Mouse (Mus musculus): ENCODE measurements around the gene Eif4enif1.
"Not testable (repeated sequence)": the region's sequence is repeated elsewhere in the genome, so short reads cannot be mapped to it uniquely, and the experiment has no call there.

Gene Eif4enif1

GRCm38 (mm10) chr11:3181250-3181649 lies 20.9 kb upstream of the Eif4enif1 start:
- not testable (repeated sequence) for DNase-seq (ENCODE audit: low spot score)

DNA sequence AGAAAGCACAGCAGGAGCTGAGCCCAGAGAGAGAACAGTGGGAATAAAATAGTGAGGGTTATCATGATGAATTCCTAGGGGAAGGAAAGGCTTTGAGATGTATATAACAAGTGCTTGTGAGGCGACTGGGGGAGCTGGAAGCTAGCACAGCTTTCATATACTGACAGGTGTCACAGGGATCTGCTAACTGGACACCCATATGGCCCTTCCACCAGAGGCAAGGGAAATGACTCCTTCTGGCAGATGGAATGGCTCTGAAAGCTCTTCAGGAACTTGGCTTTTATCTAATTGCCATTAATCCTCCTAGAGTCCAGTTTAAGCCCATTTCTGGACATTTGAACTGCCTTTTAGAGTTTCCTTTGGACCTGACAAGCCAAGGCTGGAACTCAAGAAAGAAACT lies 20.2 kb upstream of the Eif4enif1 start:
- DNase-seq (ENCODE audit: low spot score), result not testable (repeated sequence)

GRCm38 (mm10) chr11:3182707-3183106 lies 19.5 kb upstream of the Eif4enif1 start:
- not testable (repeated sequence) for DNase-seq (ENCODE audit: low spot score)

- no peak for DNase-seq (ENCODE audit: low spot score)
Observed at GRCm38 (mm10) chr11:3193363-3193762, 8.8 kb upstream of the Eif4enif1 start, which contains the start of gene Sfi1. Gene Sfi1 (minus strand): TSS chr11:3193463.

GRCm38 (mm10) chr11:3200636-3201035 lies 1.6 kb upstream of the Eif4enif1 start:
- DNase-seq (ENCODE audit: low spot score), result not testable (repeated sequence)

GRCm38 (mm10) chr11:3201326-3202230 lies 614 bp upstream of the Eif4enif1 start:
- no peak for DNase-seq (ENCODE audit: low spot score)

DNA sequence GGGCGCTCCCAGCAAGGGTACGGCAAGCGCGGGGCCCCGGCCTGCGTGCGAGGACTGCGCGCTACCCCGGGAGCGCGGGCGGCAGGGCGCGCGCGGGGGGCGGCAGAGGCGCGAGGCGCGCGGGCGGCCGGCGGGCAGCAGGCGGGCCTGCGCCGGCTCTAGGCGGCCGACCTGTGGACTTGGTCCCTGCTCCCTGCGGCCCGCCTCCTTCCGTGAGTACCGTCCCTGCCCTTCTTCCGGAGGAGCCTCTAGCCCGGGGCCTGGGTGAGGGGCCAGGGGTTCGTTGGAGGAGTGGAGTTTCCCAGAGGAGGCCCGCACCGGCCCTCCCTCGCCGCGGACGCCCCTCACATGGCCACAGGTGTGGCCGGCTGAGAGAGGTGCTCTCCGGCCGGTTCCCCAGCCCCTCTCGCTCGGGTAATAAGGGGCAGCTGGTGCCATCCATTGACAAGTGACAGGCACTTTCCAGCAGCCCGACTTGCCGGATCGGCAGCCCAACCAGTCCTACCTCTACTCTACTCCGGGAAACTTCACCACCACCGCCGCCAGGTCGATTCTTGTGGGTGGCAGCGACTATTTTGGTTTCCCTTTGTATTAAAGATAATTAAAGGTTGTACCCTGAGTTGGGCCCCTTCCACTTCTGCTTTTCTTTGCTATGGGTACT lies 719 bp downstream of the Eif4enif1 start:
- peak; percentile 16 for DNase-seq (ENCODE audit: low spot score)

GRCm38 (mm10) chr11:3203771-3204170 lies 1.6 kb downstream of the Eif4enif1 start:
- no peak for DNase-seq (ENCODE audit: low spot score)

- DNase-seq (ENCODE audit: low spot score), result no peak
Observed at GRCm38 (mm10) chr11:3205207-3205606, 3.0 kb downstream of the Eif4enif1 start.

DNA sequence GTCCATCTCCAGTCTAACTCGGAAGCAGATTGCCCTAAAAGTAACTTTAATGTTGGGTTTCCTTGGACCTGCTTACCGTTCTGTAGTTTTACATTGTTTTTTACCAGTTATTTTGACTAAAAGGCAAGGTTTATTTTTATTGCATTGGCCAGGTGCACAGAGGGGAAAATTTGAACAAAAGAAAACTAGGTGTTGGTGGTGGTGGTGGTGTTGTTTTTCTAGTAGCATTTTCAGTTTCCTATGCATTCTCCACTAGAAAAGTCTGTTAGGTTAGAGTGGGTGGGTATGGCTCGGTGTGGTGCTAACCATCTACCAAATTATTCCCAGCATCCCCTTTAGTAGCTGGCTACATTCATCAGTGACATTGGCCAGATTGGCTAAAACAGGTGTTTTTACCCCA lies 4.6 kb downstream of the Eif4enif1 start:
- DNase-seq (ENCODE audit: low spot score), result no peak

DNA sequence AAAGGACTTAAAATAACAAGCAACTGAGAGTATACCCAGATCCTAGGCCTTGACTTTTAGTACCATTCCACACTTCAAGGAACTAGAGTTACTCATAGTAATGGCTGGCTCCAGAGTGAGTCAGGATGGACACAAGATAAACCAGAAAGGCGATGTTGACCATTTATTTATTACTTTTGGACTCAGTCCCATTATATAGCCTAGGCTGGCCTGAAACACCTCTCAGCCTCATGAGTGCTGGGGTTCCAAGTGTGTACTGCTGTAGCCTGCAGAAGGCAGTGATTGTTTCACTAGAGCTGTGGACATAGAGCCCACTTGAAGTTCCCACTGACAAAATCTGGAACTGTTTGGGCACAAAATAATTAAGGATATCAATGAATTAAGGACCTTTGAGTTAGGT lies 10.3 kb downstream of the Eif4enif1 start:
- no peak for DNase-seq (ENCODE audit: low spot score)

- no peak for DNase-seq (ENCODE audit: low spot score)
Observed at GRCm38 (mm10) chr11:3223105-3223504, 20.9 kb downstream of the Eif4enif1 start.

GRCm38 (mm10) chr11:3227113-3227512 lies 24.9 kb downstream of the Eif4enif1 start:
- no peak for DNase-seq (ENCODE audit: low spot score)

DNA sequence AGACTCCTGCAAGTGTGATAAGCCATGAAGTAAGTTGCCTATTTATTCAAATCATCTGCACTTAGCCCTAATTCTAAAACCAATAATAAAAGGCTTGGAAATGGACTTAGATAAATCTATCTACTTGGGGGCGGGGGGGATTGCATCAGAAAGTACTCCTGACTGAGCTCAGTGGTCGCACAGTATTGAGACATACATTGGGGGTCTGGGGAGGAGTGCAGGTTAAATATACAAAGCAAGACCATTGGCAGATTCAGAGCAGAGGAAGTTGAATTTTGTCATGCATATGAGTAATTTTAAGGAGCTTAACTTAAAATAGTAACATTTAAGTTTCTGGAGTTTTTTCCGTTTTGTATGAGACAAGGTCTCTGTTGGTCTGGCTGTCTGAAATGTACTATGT lies 30.1 kb downstream of the Eif4enif1 start:
- DNase-seq (ENCODE audit: low spot score), result no peak

- DNase-seq (ENCODE audit: low spot score), result no peak
Observed at GRCm38 (mm10) chr11:3233704-3234103, 31.5 kb downstream of the Eif4enif1 start.

- DNase-seq (ENCODE audit: low spot score), result no peak
Observed at GRCm38 (mm10) chr11:3235277-3235676, 33.1 kb downstream of the Eif4enif1 start.

DNA sequence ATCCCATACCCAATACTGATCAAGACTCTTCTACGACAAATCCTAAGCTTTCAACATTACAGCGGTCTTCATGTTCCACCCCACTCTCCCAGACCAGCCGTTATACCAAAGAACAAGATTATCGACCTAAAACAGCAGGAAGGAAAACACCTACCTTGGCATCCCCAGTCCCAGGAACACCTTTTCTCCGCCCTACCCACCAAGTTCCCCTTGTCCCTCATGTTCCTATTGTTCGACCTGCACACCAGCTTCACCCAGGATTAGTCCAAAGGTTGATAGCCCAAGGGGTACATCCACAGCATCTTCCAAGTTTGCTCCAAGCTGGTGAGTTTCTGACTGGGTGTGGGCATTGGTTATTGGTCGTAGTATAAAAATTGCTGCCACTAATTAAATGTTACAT lies 40.2 kb downstream of the Eif4enif1 start:
- DNase-seq (ENCODE audit: low spot score), result no peak

DNA sequence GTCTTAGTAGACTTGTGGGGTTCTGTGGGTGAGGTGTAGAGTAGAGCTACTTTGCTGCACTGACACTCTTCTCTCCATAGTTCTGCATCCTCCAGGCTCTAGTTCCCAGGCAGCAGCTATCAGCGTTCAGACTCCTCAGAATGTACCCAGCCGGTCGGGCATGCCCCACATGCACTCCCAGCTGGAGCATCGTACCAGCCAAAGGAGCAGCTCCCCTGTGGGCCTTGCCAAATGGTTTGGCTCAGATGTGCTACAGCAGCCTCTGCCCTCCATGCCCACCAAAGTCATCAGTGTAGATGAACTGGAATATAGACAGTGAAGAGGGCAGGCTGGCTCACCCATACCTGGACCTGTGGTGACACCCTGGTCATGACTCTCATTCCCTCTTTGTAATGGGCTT lies 41.6 kb downstream of the Eif4enif1 start:
- DNase-seq (ENCODE audit: low spot score), result no peak

DNA sequence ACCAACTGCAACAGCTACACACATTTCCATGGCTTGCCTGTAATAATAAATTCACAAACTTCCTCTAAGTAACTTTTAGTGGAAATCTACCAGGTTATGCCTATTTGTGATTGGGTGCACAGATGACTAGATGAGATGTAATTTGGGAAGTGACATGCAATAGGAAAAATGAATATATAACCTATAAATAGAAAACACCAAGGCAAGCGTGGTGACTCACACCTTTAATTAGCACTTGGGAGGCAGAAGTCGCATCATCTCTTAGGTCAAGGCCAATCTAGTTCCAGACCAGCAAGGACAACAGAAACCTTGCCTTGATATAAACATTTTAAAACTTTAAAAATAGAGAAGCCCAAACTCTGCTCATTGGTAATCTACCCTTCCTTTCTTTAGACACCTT lies 45.2 kb downstream of the Eif4enif1 start:
- DNase-seq (ENCODE audit: low spot score), result no peak

DNA sequence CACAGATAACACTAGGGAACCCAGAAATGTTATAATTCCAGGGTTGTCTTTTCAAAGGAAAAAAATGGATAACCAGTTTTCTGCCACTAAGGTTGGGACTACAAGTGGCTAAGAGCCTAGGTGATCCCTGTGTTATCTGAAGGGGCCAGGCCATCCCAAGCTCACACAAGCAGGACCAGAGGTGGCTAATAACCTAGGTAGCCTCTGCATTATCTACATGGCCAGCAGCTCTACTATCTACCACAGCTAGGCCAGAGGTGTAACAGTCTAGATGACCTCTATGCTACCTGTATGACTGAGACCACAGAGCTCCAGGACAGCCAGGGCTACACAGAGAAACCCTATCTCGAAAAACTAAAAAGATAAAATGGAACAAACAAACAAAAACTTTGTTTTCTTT lies 57.3 kb downstream of the Eif4enif1 start:
- no peak for DNase-seq (ENCODE audit: low spot score)

DNA sequence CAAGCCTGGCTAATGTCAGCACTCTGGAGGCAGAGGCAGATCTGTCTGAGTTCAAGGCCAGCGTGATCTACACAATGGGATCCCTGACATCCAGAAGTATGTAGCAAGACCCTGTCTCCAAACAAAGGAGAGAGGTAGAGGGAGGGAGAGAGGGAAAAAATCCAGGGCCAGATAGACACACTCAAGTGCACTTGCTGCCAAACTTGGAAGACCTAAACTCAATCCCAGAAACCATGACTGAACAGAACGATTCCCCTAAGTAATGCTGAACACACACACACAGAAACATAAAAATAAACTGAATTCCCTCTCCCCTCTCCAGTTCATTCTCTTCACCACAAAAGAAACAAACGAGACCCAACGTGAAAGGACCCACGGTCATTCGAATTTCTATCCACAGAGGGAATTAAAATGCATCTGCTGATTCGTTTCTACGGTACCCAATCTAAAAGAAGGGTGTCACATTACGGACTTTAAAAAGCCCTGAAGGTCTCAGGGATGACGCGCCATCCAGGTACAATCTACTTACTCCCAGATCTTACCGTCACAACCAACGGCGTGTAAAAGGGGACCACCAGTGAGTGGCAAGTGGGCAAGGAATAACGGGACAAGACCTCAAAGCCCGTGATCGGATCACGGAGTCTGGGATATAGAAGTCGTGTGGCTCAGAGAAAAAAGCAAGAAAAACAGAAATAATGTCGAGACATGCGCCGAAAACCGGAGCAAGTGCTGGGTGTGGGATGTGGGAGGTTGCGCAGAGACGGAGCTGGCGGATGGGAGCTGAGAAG lies 63.3 kb downstream of the Eif4enif1 start:
- no peak for DNase-seq (ENCODE audit: low spot score)

- peak; percentile 84 for DNase-seq (ENCODE audit: low spot score)
Observed at GRCm38 (mm10) chr11:3266079-3266685, 64.0 kb downstream of the Eif4enif1 start, which contains the start of gene Drg1. Gene Drg1 (minus strand): TSS chr11:3266415.

All from left cerebral cortex, adult 11 months (tissue).